Mouse (Mus musculus) cerebellum, adult 2 months (tissue): Measurements from ENCODE around the gene Prkcb.

Source experiments
- CTCF ChIP-seq: fragments of 200-500 bp; IDR thresholded peaks from 2 replicates; pipeline ENCODE4 v1.5.1; 2011; ENCODE audit warnings: low read depth, mild to moderate bottlenecking, control low read depth, low read length, moderate library complexity, borderline replicate concordance; ENCODE audit not compliant: insufficient read depth
- POLR2A ChIP-seq: fragments of 200-500 bp; IDR thresholded peaks from 2 replicates; pipeline ENCODE4 v1.6.1; 2011; ENCODE audit warnings: low read length, control low read depth, borderline replicate concordance; ENCODE audit not compliant: insufficient read depth

DNA sequence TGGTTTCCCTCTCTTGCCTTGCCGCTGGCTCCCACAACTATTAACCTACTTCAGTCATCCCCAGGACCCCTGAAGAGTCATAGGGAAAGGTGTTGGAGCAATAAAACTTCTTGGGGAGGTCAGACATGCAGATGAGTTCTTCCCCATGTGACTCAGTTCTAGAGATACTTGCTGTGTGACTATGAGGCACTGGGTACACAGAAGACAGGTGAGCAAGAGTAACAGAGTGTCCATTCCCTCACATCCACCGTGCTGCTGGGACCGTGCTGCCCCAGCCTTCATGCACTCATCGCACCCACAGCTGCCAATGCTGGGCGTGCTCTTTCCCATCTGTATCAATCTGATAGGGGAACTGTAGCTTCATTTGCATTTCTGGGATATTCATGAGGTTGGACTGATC lies 100.3 kb downstream of the Prkcb start:
- TF ChIP-seq POLR2A (no peak), CTCF (no peak)
